Mouse (Mus musculus) heart, embryonic 12.5 days (tissue): ENCODE data around the gene E2f7. TPM values are rescaled to one million over a fixed set of nuclear protein-coding genes. Genes with fewer than 3 reads are reported as not detected.

Experiments used
- ATAC-seq: fragments of 200-750 bp; cut with Nextera tagmentation; 2 replicates; pipeline ENCODE4 v1.8.0; 2017; ENCODE audit warnings: moderate TSS enrichment, moderate library complexity; ENCODE audit not compliant: insufficient number of reproducible peaks, low FRiP score
- H3K27ac ChIP-seq: fragments of 300-500 bp; sonication (generic); 2 replicates; pipeline ENCODE4 v1.5.1; 2016; ENCODE audit warnings: mild to moderate bottlenecking, moderate library complexity; ENCODE audit not compliant: poor library complexity, severe bottlenecking
- H3K27me3 ChIP-seq: fragments of 300-500 bp; sonication (generic); replicated peaks from 2 replicates; pipeline ENCODE4 v1.6.1; 2016; ENCODE audit warnings: mild to moderate bottlenecking, moderate library complexity
- H3K36me3 ChIP-seq: fragments of 300-500 bp; sonication (generic); 2 replicates; pipeline ENCODE4 v1.6.1; 2016; ENCODE audit warnings: mild to moderate bottlenecking, moderate library complexity
- H3K4me1 ChIP-seq: fragments of 300-500 bp; sonication (generic); replicated peaks from 2 replicates; pipeline ENCODE4 v1.6.1; 2016; ENCODE audit warnings: mild to moderate bottlenecking
- H3K4me2 ChIP-seq: fragments of 300-500 bp; sonication (generic); 2 replicates; pipeline ENCODE4 v1.6.1; 2016; ENCODE audit warnings: mild to moderate bottlenecking, moderate library complexity
- H3K4me3 ChIP-seq: fragments of 300-500 bp; sonication (generic); 2 replicates; pipeline ENCODE4 v1.5.1; 2016; ENCODE audit warnings: mild to moderate bottlenecking
- H3K9ac ChIP-seq: fragments of 300-500 bp; sonication (generic); 2 replicates; pipeline ENCODE4 v1.6.1; 2016; ENCODE audit warnings: mild to moderate bottlenecking, moderate library complexity
- H3K9me3 ChIP-seq: fragments of 300-500 bp; sonication (generic); replicated peaks from 2 replicates; pipeline ENCODE4 v1.6.1; 2016; ENCODE audit warnings: mild to moderate bottlenecking, moderate library complexity
- WGBS: fragments of 180-500 bp; shearing (Covaris S2); methylation state at CpG from one replicate; pipeline ENCODE4 v1.1.7; 2016; 5-methylcytosine and 5-hydroxymethylcytosine counted together
- polyA plus RNA-seq: library from polyadenylated mRNA; unstranded; fragments of >200 nt; fragmentation: Nextera tagmentation; extraction: Ambion mirVana; gene quantifications from 2 replicates; pipeline ENCODE4 v1.2.1, GENCODE M21; 2016

The E2f7 gene
- polyA plus RNA-seq: 20.1 and 22.6 TPM in 2 replicates

DNA sequence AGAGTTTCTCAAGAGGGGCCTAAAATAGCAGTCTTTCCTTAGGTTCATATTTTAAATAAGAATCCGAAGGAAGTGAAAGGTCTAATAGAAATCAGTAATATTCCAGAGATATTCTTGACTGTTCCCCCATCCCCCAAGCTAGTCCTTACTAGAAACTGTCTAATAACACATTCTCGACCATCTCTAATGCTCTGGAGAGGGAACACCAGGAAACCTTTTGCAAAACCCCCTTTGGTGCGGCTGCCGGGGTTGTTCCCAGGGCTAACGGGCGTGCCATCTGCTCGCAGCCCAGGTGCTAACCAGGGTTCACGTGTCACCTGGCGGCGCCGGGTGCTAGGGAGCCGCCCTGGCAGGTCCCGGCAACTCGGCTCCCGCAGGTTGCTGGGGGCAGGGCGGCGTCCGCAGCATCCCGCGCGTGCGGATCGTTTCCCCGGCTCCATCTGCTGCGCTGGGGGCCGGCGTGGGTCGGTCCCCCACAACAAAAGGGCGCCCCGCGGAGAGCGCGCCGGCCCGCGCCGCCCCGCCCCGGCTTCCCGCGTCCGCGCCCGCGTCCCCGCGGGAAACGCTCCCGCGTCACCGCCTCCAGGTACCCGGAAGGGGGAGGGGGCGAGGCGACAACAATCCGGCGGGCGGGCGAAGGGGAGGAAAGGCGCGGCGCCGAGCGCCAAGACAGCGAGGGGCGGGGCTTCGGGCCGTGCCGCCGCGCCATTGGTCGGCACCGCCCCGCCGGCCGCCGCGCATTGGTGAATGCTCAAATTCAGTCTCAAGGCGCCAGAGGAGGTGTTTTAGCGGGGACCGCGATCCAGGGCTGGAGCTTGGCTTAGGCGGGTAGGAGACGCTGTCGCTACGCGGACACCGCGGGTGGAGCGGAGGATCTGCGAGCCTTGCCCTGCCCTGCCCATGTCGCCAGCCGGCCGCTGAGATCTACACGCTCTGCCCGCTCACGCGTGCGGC lies at the start of gene E2f7:
Gene E2f7, plus strand, starts transcription at position 754 of the 954 bp plus-strand sequence.
- under 1% methylated on average over 98 of the region's 98 CpGs for WGBS
- H3K4me2 ChIP-seq: peak within 1 kb of the TSS; percentile 89
- H3K9me3 ChIP-seq: no peaks in the 10 kb centered on the region
- H3K4me1 ChIP-seq: peaks cover 12% of the 10 kb centered on the region
- ATAC-seq: peak; percentile 96
- H3K27me3 ChIP-seq: no peaks in the 10 kb centered on the region
- H3K36me3 ChIP-seq: peaks cover 24% of the 10 kb centered on the region
- peak within 1 kb of the TSS; percentile 98 for H3K4me3 ChIP-seq
- H3K27ac ChIP-seq: peak within 1 kb of the TSS; percentile 65
- H3K9ac ChIP-seq: peak within 1 kb of the TSS; percentile 79

DNA sequence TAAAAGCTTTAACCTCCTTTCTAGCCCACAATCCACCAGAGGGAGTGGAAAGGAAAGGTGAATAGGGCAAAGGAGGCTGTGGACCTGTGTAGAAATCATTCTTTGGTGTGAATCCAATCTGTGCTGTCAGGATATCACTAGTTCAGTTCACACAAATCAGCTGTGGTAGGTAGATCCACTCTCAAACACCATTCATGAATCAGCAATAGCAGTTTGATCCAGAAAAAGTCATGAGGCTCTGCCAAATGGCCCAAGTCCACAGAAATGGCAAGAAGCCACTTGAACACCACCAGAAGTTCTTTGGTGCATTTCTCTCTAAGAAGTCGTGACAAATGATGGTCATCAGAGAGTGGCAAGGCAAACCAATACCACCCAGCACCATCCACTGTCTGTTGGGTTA lies 44.0 kb upstream of the E2f7 start:
- no peak for ATAC-seq
- Histone ChIP-seq H3K9me3 (0 out of 2 replicates have a peak, but pooled peaks cover 2% of the 10 kb centered on the region), H3K27ac (no peak overlapping the region), H3K9ac (no peak overlapping the region), H3K36me3 (no peaks in the 10 kb centered on the region), H3K27me3 (no peaks in the 10 kb centered on the region), H3K4me1 (no peaks in the 10 kb centered on the region), H3K4me3 (no peak overlapping the region), H3K4me2 (no peak overlapping the region)
- 66% methylated on average over 1 of the region's 1 CpGs for WGBS

DNA sequence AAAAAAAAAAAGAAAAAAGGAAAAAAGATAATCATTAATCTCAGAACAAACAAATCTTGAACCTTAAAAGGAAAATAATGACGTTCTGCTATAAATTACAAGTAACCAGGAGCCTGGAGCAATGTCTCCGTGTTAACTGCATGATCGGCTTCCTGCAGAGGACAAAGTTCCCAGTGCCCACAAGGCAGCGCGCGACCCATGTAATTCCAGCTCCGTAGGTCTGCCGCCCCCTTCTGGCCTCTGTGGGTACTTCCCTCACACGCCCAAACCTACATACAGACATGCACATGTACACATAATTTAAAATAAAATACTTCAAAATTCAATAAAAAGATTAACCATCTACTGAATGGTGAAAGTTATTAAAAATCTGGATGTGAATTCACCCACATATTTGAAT lies 39.6 kb upstream of the E2f7 start:
- H3K27ac ChIP-seq: no peak overlapping the region
- no peaks in the 10 kb centered on the region for H3K36me3 ChIP-seq
- no peak overlapping the region for H3K4me3 ChIP-seq
- H3K27me3 ChIP-seq: no peaks in the 10 kb centered on the region
- H3K4me1 ChIP-seq: no peaks in the 10 kb centered on the region
- H3K9ac ChIP-seq: no peak overlapping the region
- H3K9me3 ChIP-seq: 0 out of 2 replicates have a peak, but pooled peaks cover 2% of the 10 kb centered on the region
- ATAC-seq: no peak
- H3K4me2 ChIP-seq: no peak overlapping the region
- WGBS: 43% methylated on average over 9 of the region's 9 CpGs

GRCm38 (mm10) chr10:110707390-110708113 lies 37.7 kb upstream of the E2f7 start:
- Histone ChIP-seq H3K4me1 (no peaks in the 10 kb centered on the region), H3K9me3 (0 out of 2 replicates have a peak, but pooled peaks cover 2% of the 10 kb centered on the region)

GRCm38 (mm10) chr10:110716887-110717286 lies 28.4 kb upstream of the E2f7 start:
- 72% methylated on average over 10 of the region's 10 CpGs for WGBS
- Histone ChIP-seq H3K4me3 (no peak overlapping the region), H3K36me3 (no peaks in the 10 kb centered on the region), H3K9me3 (no peaks in the 10 kb centered on the region), H3K27me3 (no peaks in the 10 kb centered on the region), H3K27ac (no peak overlapping the region), H3K4me2 (no peak overlapping the region), H3K9ac (no peak overlapping the region), H3K4me1 (no peaks in the 10 kb centered on the region)
- ATAC-seq: no peak

More at GRCm38 (mm10) chr10:110707390-110708113, 37.7 kb upstream of the E2f7 start:
- Histone ChIP-seq H3K9ac (no peak overlapping the region), H3K4me2 (no peak overlapping the region), H3K27ac (no peak overlapping the region), H3K27me3 (no peaks in the 10 kb centered on the region), H3K4me3 (no peak overlapping the region), H3K36me3 (no peaks in the 10 kb centered on the region)
- no peak for ATAC-seq
- 53% methylated on average over 16 of the region's 16 CpGs for WGBS

GRCm38 (mm10) chr10:110726431-110726830 lies 18.8 kb upstream of the E2f7 start:
- H3K4me2 ChIP-seq: no peak overlapping the region
- ATAC-seq: no peak

DNA sequence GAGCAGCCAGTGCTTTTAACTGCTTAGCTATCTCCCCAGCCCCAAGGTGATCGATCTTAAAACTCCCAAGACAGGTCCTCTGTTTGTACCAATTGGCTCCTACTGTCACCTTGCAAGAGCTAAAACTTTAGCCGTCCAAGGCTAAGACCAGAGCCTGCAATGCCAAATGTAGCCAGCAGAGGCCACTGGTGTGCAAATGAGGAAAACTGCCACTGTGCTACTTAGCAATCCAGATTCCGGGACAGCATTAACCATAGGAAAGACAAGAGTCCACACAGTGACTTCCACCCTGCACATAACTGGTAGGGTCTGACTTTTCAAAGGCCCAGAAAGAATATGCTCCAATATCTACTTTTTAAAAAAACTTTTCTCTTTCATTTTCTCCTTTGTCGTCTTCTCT lies 17.4 kb upstream of the E2f7 start:
- no peak overlapping the region for H3K4me3 ChIP-seq
- no peak for ATAC-seq
- H3K4me2 ChIP-seq: no peak overlapping the region
- H3K4me1 ChIP-seq: no peaks in the 10 kb centered on the region
- H3K9ac ChIP-seq: no peak overlapping the region
- H3K9me3 ChIP-seq: no peaks in the 10 kb centered on the region
- no peaks in the 10 kb centered on the region for H3K36me3 ChIP-seq
- 50% methylated on average over 4 of the region's 4 CpGs for WGBS
- no peaks in the 10 kb centered on the region for H3K27me3 ChIP-seq
- no peak overlapping the region for H3K27ac ChIP-seq

More at GRCm38 (mm10) chr10:110726431-110726830, 18.8 kb upstream of the E2f7 start:
- Histone ChIP-seq H3K27ac (no peak overlapping the region), H3K36me3 (no peaks in the 10 kb centered on the region), H3K27me3 (no peaks in the 10 kb centered on the region), H3K9me3 (no peaks in the 10 kb centered on the region), H3K4me1 (no peaks in the 10 kb centered on the region), H3K4me3 (no peak overlapping the region), H3K9ac (no peak overlapping the region)
- 75% methylated on average over 15 of the region's 15 CpGs for WGBS

DNA sequence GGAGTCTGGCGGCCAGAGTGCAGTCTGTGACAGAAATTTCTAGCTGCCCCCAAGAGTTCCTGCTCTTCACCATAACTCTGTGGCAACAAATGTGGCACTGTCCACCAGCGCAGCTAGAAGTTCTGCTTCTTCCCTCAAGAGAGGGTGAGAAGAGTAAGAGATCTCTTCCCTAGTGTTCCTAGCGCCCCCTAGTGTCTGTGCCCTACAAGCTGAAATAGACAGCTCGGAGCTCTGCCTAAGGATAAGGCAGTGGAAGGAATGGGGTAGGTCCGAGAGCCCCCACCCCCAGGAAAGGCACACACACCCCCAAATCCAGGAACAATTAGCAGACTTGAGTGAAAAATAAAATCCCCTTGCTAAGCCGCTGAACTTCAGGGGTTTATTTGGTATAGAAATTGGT lies 11.9 kb upstream of the E2f7 start:
- Histone ChIP-seq H3K4me2 (no peak overlapping the region), H3K4me3 (no peak overlapping the region), H3K36me3 (no peaks in the 10 kb centered on the region), H3K4me1 (no peaks in the 10 kb centered on the region), H3K9ac (no peak overlapping the region), H3K9me3 (0 out of 2 replicates have a peak, but pooled peaks cover 2% of the 10 kb centered on the region), H3K27me3 (no peaks in the 10 kb centered on the region), H3K27ac (no peak overlapping the region)
- 22% methylated on average over 6 of the region's 6 CpGs for WGBS
- ATAC-seq: no peak

DNA sequence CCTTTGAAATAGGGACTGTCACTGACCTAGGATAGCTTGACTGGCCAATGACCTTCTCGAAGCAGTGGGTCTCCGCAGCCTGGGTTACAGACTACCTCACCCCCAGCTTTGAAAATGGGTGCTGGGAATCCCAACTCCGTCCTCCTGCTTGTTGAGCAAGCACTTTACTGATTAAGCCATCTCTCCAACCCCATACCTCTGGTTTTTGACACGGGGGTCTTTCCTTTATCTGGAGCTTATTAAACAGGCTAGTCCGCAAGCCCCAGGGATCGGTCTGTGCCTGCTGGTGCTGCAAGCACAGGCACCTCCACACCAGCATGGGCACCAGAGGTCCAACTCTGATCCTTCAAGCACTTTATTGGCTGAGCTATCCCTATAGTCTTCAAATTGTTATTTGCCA lies 1.5 kb upstream of the E2f7 start:
- H3K27me3 ChIP-seq: no peaks in the 10 kb centered on the region
- H3K9ac ChIP-seq: no peak overlapping the region
- no peak overlapping the region for H3K4me3 ChIP-seq
- peaks cover 12% of the 10 kb centered on the region for H3K4me1 ChIP-seq
- H3K27ac ChIP-seq: no peak overlapping the region
- peaks cover 13% of the 10 kb centered on the region for H3K36me3 ChIP-seq
- no peaks in the 10 kb centered on the region for H3K9me3 ChIP-seq
- no peak for ATAC-seq
- 72% methylated on average over 6 of the region's 6 CpGs for WGBS
- no peak overlapping the region for H3K4me2 ChIP-seq

GRCm38 (mm10) chr10:110744120-110744519 lies 1.1 kb upstream of the E2f7 start:
- no peak for ATAC-seq
- no peak overlapping the region for H3K4me3 ChIP-seq
- H3K27ac ChIP-seq: no peak overlapping the region
- H3K4me2 ChIP-seq: no peak overlapping the region
- H3K27me3 ChIP-seq: no peaks in the 10 kb centered on the region
- peaks cover 17% of the 10 kb centered on the region for H3K36me3 ChIP-seq
- no peaks in the 10 kb centered on the region for H3K9me3 ChIP-seq
- H3K4me1 ChIP-seq: peaks cover 12% of the 10 kb centered on the region
- WGBS: 70% methylated on average over 12 of the region's 12 CpGs
- no peak overlapping the region; the same call in 1 of the 2 replicates for H3K9ac ChIP-seq

- peak overlapping the region; percentile 79 for H3K9ac ChIP-seq
- peak; percentile 47 for ATAC-seq
- H3K4me2 ChIP-seq: peak overlapping the region; percentile 89
- no peaks in the 10 kb centered on the region for H3K27me3 ChIP-seq
- H3K27ac ChIP-seq: peak overlapping the region; percentile 65
- peaks cover 12% of the 10 kb centered on the region for H3K4me1 ChIP-seq
- no peaks in the 10 kb centered on the region for H3K9me3 ChIP-seq
- WGBS: under 1% methylated on average over 23 of the region's 23 CpGs
- peak overlapping the region; percentile 98 for H3K4me3 ChIP-seq
- H3K36me3 ChIP-seq: peaks cover 30% of the 10 kb centered on the region
These were observed 397 bp downstream of the E2f7 start for GRCm38 (mm10) chr10:110745640-110746032.
